Mouse (Mus musculus): Measurements from ENCODE around the gene Vmn2r33.
"Not testable (repeated sequence)": the region's sequence is repeated elsewhere in the genome, so short reads cannot be mapped to it uniquely, and the experiment has no call there.

Gene Vmn2r33

GRCm38 (mm10) chr7:7566686-7567085 lies at the start of gene Vmn2r33:
TSS of gene Vmn2r33 (minus strand) at chr7:7566786.
- DNase-seq (ENCODE audit: low read depth), result not testable (repeated sequence)

Data from naive thymus-derived CD4-positive, alpha-beta T cell, adult 2 months (primary cell).